8 mouse cellular contexts compared by ENCODE assay signal in genomic region chr9:40757685-40758270, GRCm38 (mm10). TPM values are rescaled to one million over a fixed set of nuclear protein-coding genes. Genes with fewer than 3 reads are reported as not detected.
A peak's percentile ranks its signal among the peaks of the same experiment; 100 is the strongest.
DNase-seq lines count a peak whose midpoint lies in the region; ATAC-seq lines count a peak whose summit lies in the region.

No protein-coding gene starts in this region.

- 7% methylated on average over 22 of the region's 22 CpGs for WGBS in embryonic facial prominence, embryonic 13.5 days
- 12% methylated on average over 22 of the region's 22 CpGs for WGBS in heart, embryonic 10.5 days
- 15% methylated on average over 21 of the region's 22 CpGs for WGBS in limb, embryonic 13.5 days
- WGBS in midbrain, embryonic 14.5 days: 10% methylated on average over 22 of the region's 22 CpGs

- H3K9me3 ChIP-seq in embryonic facial prominence, embryonic 13.5 days: no peaks in the 10 kb centered on the region
- no peaks in the 10 kb centered on the region for H3K9me3 ChIP-seq in heart, embryonic 10.5 days
- H3K9me3 ChIP-seq in limb, embryonic 13.5 days: no peaks in the 10 kb centered on the region
- H3K9me3 ChIP-seq in midbrain, embryonic 14.5 days (ENCODE audit: control insufficient read depth, low read length): no peaks in the 10 kb centered on the region

- H3K27ac ChIP-seq in embryonic facial prominence, embryonic 13.5 days: peak overlapping the region; percentile 88
- H3K27ac ChIP-seq in heart, embryonic 10.5 days: peak overlapping the region; percentile 82
- peak overlapping the region; percentile 63; the same call in 1 of the 2 replicates for H3K27ac ChIP-seq in limb, embryonic 13.5 days
- H3K27ac ChIP-seq in midbrain, embryonic 14.5 days (replicated peaks; ENCODE audit: low read depth, low read length): peak overlapping the region; percentile 73

- H3K4me3 ChIP-seq in embryonic facial prominence, embryonic 13.5 days: peak overlapping the region; percentile 25
- peak overlapping the region; percentile 48 for H3K4me3 ChIP-seq in heart, embryonic 10.5 days
- peak overlapping the region; percentile 26; the same call in 1 of the 2 replicates for H3K4me3 ChIP-seq in limb, embryonic 13.5 days
- H3K4me3 ChIP-seq in midbrain, embryonic 14.5 days (replicated peaks; ENCODE audit: low read depth, low read length): peak overlapping the region; percentile 16; the same call in 1 of the 2 replicates

- ATAC-seq in embryonic facial prominence, embryonic 13.5 days (ENCODE audit: insufficient number of reproducible peaks, insufficient read depth, low FRiP score, low TSS enrichment, low read depth): peak; percentile 80
- ATAC-seq in limb, embryonic 13.5 days (ENCODE audit: low FRiP score, low read depth): peak; percentile 83
- peak; percentile 86 for ATAC-seq in midbrain, embryonic 14.5 days (ENCODE audit: low FRiP score, low TSS enrichment)

- H3K36me3 ChIP-seq in embryonic facial prominence, embryonic 13.5 days: peaks cover 13% of the 10 kb centered on the region
- no peaks in the 10 kb centered on the region for H3K36me3 ChIP-seq in heart, embryonic 10.5 days
- peaks cover 18% of the 10 kb centered on the region for H3K36me3 ChIP-seq in limb, embryonic 13.5 days
- no peaks in the 10 kb centered on the region for H3K36me3 ChIP-seq in midbrain, embryonic 14.5 days (ENCODE audit: control insufficient read depth, insufficient read depth, low read length)

- 0 out of 2 replicates have a peak overlapping the region, but pooled peaks have one; percentile 40 for H3K9ac ChIP-seq in embryonic facial prominence, embryonic 13.5 days
- H3K9ac ChIP-seq in limb, embryonic 13.5 days: no peak overlapping the region
- H3K9ac ChIP-seq in midbrain, embryonic 14.5 days (replicated peaks; ENCODE audit: low read length): peak overlapping the region; percentile 37; the same call in 1 of the 2 replicates

- peak; percentile 92 for DNase-seq in A20 (ENCODE audit: low read depth, low spot score)
- peak; percentile 31 to 61 for DNase-seq in adrenal gland, postnatal 4 days (ENCODE audit: low spot score in 2 of 2)
- peak; percentile 92 for DNase-seq in heart, embryonic 10.5 days (ENCODE audit: low spot score)
- peak; percentile 82 for DNase-seq in kidney, adult 9 months
- DNase-seq in midbrain, embryonic 14.5 days: peak; percentile 92
- peak; percentile 31 for DNase-seq in spleen, adult 12 weeks (ENCODE audit: low spot score)

- H3K4me1 ChIP-seq in embryonic facial prominence, embryonic 13.5 days: peaks cover 37% of the 10 kb centered on the region
- peaks cover 15% of the 10 kb centered on the region for H3K4me1 ChIP-seq in heart, embryonic 10.5 days
- peaks cover 20% of the 10 kb centered on the region for H3K4me1 ChIP-seq in limb, embryonic 13.5 days
- peaks cover 5% of the 10 kb centered on the region for H3K4me1 ChIP-seq in midbrain, embryonic 14.5 days (ENCODE audit: control insufficient read depth, insufficient read depth, low read length)

- no peaks in the 10 kb centered on the region for H3K27me3 ChIP-seq in embryonic facial prominence, embryonic 13.5 days
- H3K27me3 ChIP-seq in heart, embryonic 10.5 days (ENCODE audit: insufficient read depth, poor library complexity, severe bottlenecking): no peaks in the 10 kb centered on the region
- H3K27me3 ChIP-seq in limb, embryonic 13.5 days: no peaks in the 10 kb centered on the region
- H3K27me3 ChIP-seq in midbrain, embryonic 14.5 days (ENCODE audit: control insufficient read depth, insufficient read depth, low read length): no peaks in the 10 kb centered on the region

- H3K4me2 ChIP-seq in embryonic facial prominence, embryonic 13.5 days: peak overlapping the region; percentile 58
- peak overlapping the region; percentile 57 for H3K4me2 ChIP-seq in limb, embryonic 13.5 days (replicated peaks)
- peak overlapping the region; percentile 54 for H3K4me2 ChIP-seq in midbrain, embryonic 14.5 days (ENCODE audit: low read length)

RNA-seq across cellular contexts. Expression of gene Hspa8, which starts 43.0 kb away (rescaled TPM):
- total RNA-seq in adrenal gland, postnatal 4 days (2021): 1,000 to 10,000 TPM; 1,260 to 1,409 TPM
- 2,195 and 2,229 TPM in 2 replicates for polyA plus RNA-seq in embryonic facial prominence, embryonic 13.5 days (2015; fragmentation: Nextera tagmentation; extraction: Ambion mirVana)
- 2,804 and 3,368 TPM in 2 replicates for polyA plus RNA-seq in heart, embryonic 10.5 days (2016; fragmentation: Nextera tagmentation; extraction: Ambion mirVana)
- 2,194 and 2,567 TPM in 2 replicates for polyA plus RNA-seq in limb, embryonic 13.5 days (2015; fragmentation: Nextera tagmentation; extraction: Ambion mirVana)
- 2,437 and 3,041 TPM in 2 replicates for polyA plus RNA-seq in midbrain, embryonic 14.5 days (2014; fragmentation: Nextera tagmentation; extraction: Ambion mirVana)

Comparison
In these comparisons a context has a peak if more than half of its experiments do, and no peak if none do; other contexts are left out.
1. Peak in every context shown above with its lines: DNase-seq, ATAC-seq, H3K4me3 ChIP-seq and H3K27ac ChIP-seq.
2. DNase-seq: peak in every context shown above with its lines; median percentile 92 in A20; 92 in heart, embryonic 10.5 days; 92 in midbrain, embryonic 14.5 days; 82 in kidney, adult 9 months; 46 in adrenal gland, postnatal 4 days; 31 in spleen, adult 12 weeks.